Mouse (Mus musculus) kidney, postnatal 0 days (tissue): ENCODE results near the gene Olfr23. TPM values are rescaled to one million over a fixed set of nuclear protein-coding genes. Genes with fewer than 3 reads are reported as not detected.
"Not testable (repeated sequence)": the region's sequence is repeated elsewhere in the genome, so short reads cannot be mapped to it uniquely, and the experiment has no call there.

Experiments used
- ATAC-seq: fragments of 200-750 bp; cut with Nextera tagmentation; replicated peaks from 2 replicates; pipeline ENCODE4 v1.8.0; 2017; ENCODE audit warnings: low read depth, moderate number of reproducible peaks, moderate TSS enrichment, moderate library complexity; ENCODE audit not compliant: low FRiP score
- DNase-seq: peaks from one replicate; pipeline ENCODE4 v3.0.0-alpha.2; 2016; ENCODE audit warnings: low spot score
- H3K27ac ChIP-seq: fragments of 300-500 bp; sonication (generic); 2 replicates; pipeline ENCODE4 v1.5.1; 2014; ENCODE audit warnings: mild to moderate bottlenecking
- H3K27me3 ChIP-seq: fragments of 300-500 bp; sonication (generic); 2 replicates; pipeline ENCODE4 v1.6.1; 2014; ENCODE audit warnings: low read length, mixed read lengths; ENCODE audit not compliant: insufficient read depth
- H3K36me3 ChIP-seq: fragments of 300-500 bp; sonication (generic); 2 replicates; pipeline ENCODE4 v1.6.1; 2014; ENCODE audit warnings: low read length, mixed read lengths; ENCODE audit not compliant: insufficient read depth
- H3K4me1 ChIP-seq: fragments of 300-500 bp; sonication (generic); replicated peaks from 2 replicates; pipeline ENCODE4 v1.6.1; 2014; ENCODE audit warnings: antibody characterized with exemption, low read length, mixed read lengths; ENCODE audit not compliant: insufficient read depth
- H3K4me2 ChIP-seq: fragments of 300-500 bp; sonication (generic); 2 replicates; pipeline ENCODE4 v1.6.1; 2014; ENCODE audit warnings: mild to moderate bottlenecking, low read length, moderate library complexity, mixed read lengths
- H3K4me3 ChIP-seq: fragments of 300-500 bp; sonication (generic); replicated peaks from 2 replicates; pipeline ENCODE4 v1.5.1; 2014; ENCODE audit warnings: low read depth, low read length
- H3K9ac ChIP-seq: fragments of 300-500 bp; sonication (generic); 2 replicates; pipeline ENCODE4 v1.6.1; 2014; ENCODE audit warnings: low read depth, low read length
- H3K9me3 ChIP-seq: fragments of 300-500 bp; sonication (generic); replicated peaks from 2 replicates; pipeline ENCODE4 v1.6.1; 2016; ENCODE audit warnings: low read length, inconsistent platforms, mixed read lengths
- CTCF ChIP-seq: IDR thresholded peaks from 2 replicates; pipeline ENCODE4 v1.5.1; 2016; ENCODE audit warnings: antibody characterized with exemption, low read depth, mild to moderate bottlenecking, moderate library complexity
- WGBS: fragments of 180-500 bp; shearing (Covaris S2); extraction: QIAGEN DNeasy Blood & Tissue Kit; methylation state at CpG from one replicate; pipeline ENCODE4 v1.1.7; 2014; 5-methylcytosine and 5-hydroxymethylcytosine counted together
- polyA plus RNA-seq: library from polyadenylated mRNA; unstranded; fragments of >200 nt; fragmentation: Nextera tagmentation; extraction: Ambion mirVana; gene quantifications from 2 replicates; pipeline ENCODE4 v1.2.1, GENCODE M21; 2015

The Olfr23 gene
- polyA plus RNA-seq = not detected in 2 replicates

DNA sequence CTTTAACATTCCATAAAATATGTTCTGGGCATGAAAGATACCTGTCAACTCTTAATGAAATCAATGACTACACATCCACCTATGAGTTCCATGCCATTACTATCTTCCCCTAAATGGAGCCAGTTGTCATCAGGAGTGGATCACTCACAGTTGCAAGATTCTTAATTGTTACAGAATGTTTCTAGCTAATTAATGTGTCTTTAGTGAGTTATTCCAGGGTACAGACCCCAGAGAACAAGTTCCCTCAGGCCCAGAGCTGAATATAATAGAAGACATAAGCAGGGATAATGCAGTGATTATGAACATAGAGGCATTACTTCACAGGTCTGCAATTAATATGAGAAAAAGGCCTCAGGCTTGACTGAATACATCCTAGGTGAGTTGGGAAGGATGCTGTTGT, at the start of gene Olfr23:
Olfr23 (plus strand) TSS at position 301 of the 400 bp plus-strand sequence.
- ATAC-seq = no peak
- no peak for DNase-seq
- Histone ChIP-seq H3K9ac (no peak within 1 kb of the TSS), H3K4me1 (no peaks in the 10 kb centered on the region), H3K9me3 (no peaks in the 10 kb centered on the region), H3K4me3 (no peak within 1 kb of the TSS), H3K27ac (no peak within 1 kb of the TSS), H3K36me3 (no peaks in the 10 kb centered on the region), H3K27me3 (no peaks in the 10 kb centered on the region), H3K4me2 (no peak within 1 kb of the TSS)
- TF ChIP-seq CTCF = no peak

DNA sequence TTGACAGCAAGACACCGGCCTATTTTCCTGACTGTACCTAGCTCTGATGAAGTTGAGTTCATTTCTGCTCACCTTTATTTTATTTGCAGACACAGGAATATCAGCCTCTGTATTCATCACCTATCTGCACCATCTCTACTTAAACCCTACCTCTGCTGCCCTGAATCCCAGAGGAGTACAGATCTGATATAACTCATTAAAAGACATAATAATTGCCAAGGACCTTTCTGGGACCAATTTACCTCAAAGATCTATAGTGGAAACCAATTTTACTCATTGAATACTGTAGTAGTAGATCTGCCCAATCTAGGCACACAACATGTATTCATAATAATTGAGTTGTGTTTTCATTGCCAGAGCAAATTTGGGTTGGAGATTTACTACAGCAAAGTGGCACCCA, 45.8 kb upstream of the Olfr23 start, which contains the start of gene Olfr394:
Olfr394 (minus strand) TSS at position 101 of the 400 bp plus-strand sequence.
- 70% methylated on average over 1 of the region's 1 CpGs for whole genome bisulfite sequencing
- H3K4me1 ChIP-seq = no peaks in the 10 kb centered on the region

DNA sequence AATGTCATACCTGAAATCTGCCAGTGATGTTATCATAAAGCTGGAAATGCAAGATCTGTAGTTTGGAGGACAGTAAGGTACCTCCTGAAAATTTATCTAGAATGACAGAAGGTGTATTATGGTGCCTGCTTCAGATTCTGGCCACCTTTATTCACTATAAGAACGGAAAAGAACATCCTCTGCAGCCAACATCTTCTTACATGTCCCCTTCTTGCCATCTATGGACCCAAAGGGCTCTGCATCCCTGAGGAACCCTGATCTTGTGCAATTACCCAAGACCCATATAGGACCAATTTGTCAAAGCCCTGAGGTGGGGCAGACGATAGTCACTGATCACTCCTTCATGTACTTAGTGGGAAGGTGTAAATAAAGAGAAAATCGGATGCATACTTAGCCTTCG, 27.3 kb upstream of the Olfr23 start, which contains the start of gene Olfr395:
Olfr395 (minus strand) TSS at position 101 of the 400 bp plus-strand sequence.
- WGBS = 74% methylated on average over 4 of the region's 4 CpGs
- ATAC-seq = not testable (repeated sequence)

More for the DNA sequence above, 45.8 kb upstream of the Olfr23 start, which contains the start of gene Olfr394:
- Histone ChIP-seq H3K9me3 (no peaks in the 10 kb centered on the region), H3K36me3 (no peaks in the 10 kb centered on the region), H3K27me3 (no peaks in the 10 kb centered on the region), H3K4me2 (no peak within 1 kb of the TSS), H3K4me3 (no peak within 1 kb of the TSS), H3K27ac (no peak within 1 kb of the TSS), H3K9ac (no peak within 1 kb of the TSS)
- no peak for DNase-seq
- no peak for ATAC-seq
- TF ChIP-seq CTCF = no peak

DNA sequence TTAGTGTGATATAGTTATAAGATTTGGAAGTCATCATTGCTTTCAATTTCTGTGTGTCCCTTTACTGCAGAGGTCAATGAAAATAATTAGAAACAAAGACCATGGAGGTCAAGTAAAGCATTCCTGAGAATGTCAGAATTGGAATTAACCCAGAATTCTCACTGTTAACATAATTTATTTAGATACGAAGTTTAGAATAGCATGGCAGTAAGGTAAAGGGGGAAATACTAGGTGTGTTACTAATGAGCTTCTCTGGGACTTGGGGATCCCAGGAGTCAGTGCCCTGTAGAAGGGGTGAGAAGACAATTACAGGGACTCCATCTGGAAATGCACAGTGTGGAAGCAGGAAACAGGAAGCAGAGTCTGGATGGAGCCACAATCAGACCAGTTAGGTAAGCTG, 24.0 kb downstream of the Olfr23 start, which contains the start of gene Olfr397:
Olfr397 (plus strand) TSS at position 301 of the 400 bp plus-strand sequence.
- Histone ChIP-seq H3K9me3 (no peaks in the 10 kb centered on the region), H3K36me3 (no peaks in the 10 kb centered on the region), H3K4me2 (no peak within 1 kb of the TSS), H3K27me3 (no peaks in the 10 kb centered on the region), H3K9ac (no peak within 1 kb of the TSS), H3K27ac (no peak within 1 kb of the TSS), H3K4me1 (no peaks in the 10 kb centered on the region), H3K4me3 (no peak within 1 kb of the TSS)
- ATAC-seq = no peak
- 79% methylated on average over 1 of the region's 1 CpGs for WGBS
- no peak for DNase-seq
- TF ChIP-seq CTCF = no peak

More for the DNA sequence above, 27.3 kb upstream of the Olfr23 start, which contains the start of gene Olfr395:
- not testable (repeated sequence) for H3K36me3 ChIP-seq, H3K27me3 ChIP-seq, H3K9ac ChIP-seq, H3K9me3 ChIP-seq, H3K27ac ChIP-seq, DNase-seq, H3K4me2 ChIP-seq, H3K4me1 ChIP-seq, H3K4me3 ChIP-seq

DNA sequence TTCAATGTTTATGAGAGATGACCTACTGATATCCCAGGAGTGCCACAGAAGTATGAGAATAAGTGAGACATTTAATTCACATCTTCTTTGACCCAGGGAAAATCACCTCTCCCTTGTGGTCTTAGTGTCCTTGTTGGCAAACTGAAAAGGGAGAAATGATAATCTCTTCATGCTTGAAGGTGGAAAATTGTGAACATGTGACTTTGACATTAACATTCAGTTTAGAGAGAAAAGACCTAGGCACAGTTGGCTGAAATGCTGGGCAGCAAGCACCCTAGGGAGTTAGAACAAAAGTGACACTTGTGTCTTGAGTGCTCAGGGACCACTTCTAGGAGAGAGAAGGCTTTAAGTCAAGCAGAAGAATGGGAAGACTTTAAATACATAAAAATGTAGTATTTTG, 53.8 kb downstream of the Olfr23 start, which contains the start of gene Olfr398:
Olfr398 (minus strand) TSS at position 101 of the 400 bp plus-strand sequence.
- Histone ChIP-seq H3K4me3 (no peak within 1 kb of the TSS), H3K9ac (no peak within 1 kb of the TSS), H3K4me1 (no peaks in the 10 kb centered on the region), H3K36me3 (no peaks in the 10 kb centered on the region), H3K4me2 (no peak within 1 kb of the TSS), H3K9me3 (no peaks in the 10 kb centered on the region; the same call in 1 of the 2 replicates), H3K27me3 (no peaks in the 10 kb centered on the region), H3K27ac (no peak within 1 kb of the TSS)
- no peak for TF ChIP-seq CTCF
- no peak for DNase-seq
- no peak for ATAC-seq

Other genes with a start within 250 kb of the Olfr23 start
- not detected in 2 replicates for gene Zfp735, start 247.9 kb upstream of the Olfr23 start, polyA plus RNA-seq
- gene Olfr389, start 156.0 kb upstream of the Olfr23 start, polyA plus RNA-seq = not detected in 2 replicates
- gene Olfr390, start 153.7 kb upstream of the Olfr23 start, polyA plus RNA-seq = not detected in 2 replicates
- not detected in 2 replicates for gene Olfr391-ps, start 133.6 kb upstream of the Olfr23 start, polyA plus RNA-seq
- gene Olfr392, start 119.6 kb upstream of the Olfr23 start, polyA plus RNA-seq = not detected in 2 replicates
- gene Olfr393, start 85.2 kb upstream of the Olfr23 start, polyA plus RNA-seq = not detected in 2 replicates
- not detected in 2 replicates for gene Olfr394, start 45.9 kb upstream of the Olfr23 start, polyA plus RNA-seq
- not detected in 2 replicates for gene Olfr395, start 27.4 kb upstream of the Olfr23 start, polyA plus RNA-seq
- not detected in 2 replicates for gene Olfr397, start 24.1 kb downstream of the Olfr23 start, polyA plus RNA-seq
- not detected in 2 replicates for gene Olfr398, start 53.7 kb downstream of the Olfr23 start, polyA plus RNA-seq
- gene Olfr139, start 119.9 kb downstream of the Olfr23 start, polyA plus RNA-seq = not detected in 2 replicates
- gene Olfr399, start 119.9 kb downstream of the Olfr23 start, polyA plus RNA-seq = not detected in 2 replicates
- gene Zfp616, start 133.3 kb downstream of the Olfr23 start, polyA plus RNA-seq = 0.17 and 0.19 TPM in 2 replicates
- gene Olfr401, start 177.0 kb downstream of the Olfr23 start, polyA plus RNA-seq = not detected in 2 replicates
- not detected in 2 replicates for gene Olfr402, start 216.9 kb downstream of the Olfr23 start, polyA plus RNA-seq
- not detected in 2 replicates for gene Olfr403, start 249.6 kb downstream of the Olfr23 start, polyA plus RNA-seq